Mouse (Mus musculus) heart, adult 2 months (tissue): ENCODE data around the gene Sec61a1. TPM values are rescaled to one million over a fixed set of nuclear protein-coding genes. Genes with fewer than 3 reads are reported as not detected.

Source experiments
- DNase-seq, 2 experiments: peaks; one replicate each; pipeline ENCODE4 v3.0.0; 2021
- H3K27ac ChIP-seq: fragments of 200-600 bp; 2 replicates; pipeline ENCODE4 v1.8.1; 2022
- H3K27me3 ChIP-seq: fragments of 200-500 bp; 2 replicates; pipeline ENCODE4 v1.6.1; 2012; ENCODE audit warnings: mild to moderate bottlenecking, low read length, inconsistent platforms, mixed read lengths; ENCODE audit not compliant: control insufficient read depth, insufficient read depth
- H3K36me3 ChIP-seq: fragments of 200-500 bp; 2 replicates; pipeline ENCODE4 v1.6.1; 2012; ENCODE audit warnings: low read length, inconsistent platforms; ENCODE audit not compliant: control insufficient read depth, insufficient read depth
- H3K4me1 ChIP-seq: fragments of 200-500 bp; 2 replicates; pipeline ENCODE4 v1.6.1; 2011; ENCODE audit warnings: low read length; ENCODE audit not compliant: control insufficient read depth, insufficient read depth
- H3K4me3 ChIP-seq: fragments of 200-600 bp; 2 replicates; pipeline ENCODE4 v1.8.1; 2022
- H3K79me2 ChIP-seq: fragments of 200-500 bp; replicated peaks from 2 replicates; pipeline ENCODE4 v1.6.1; 2012; ENCODE audit warnings: mild to moderate bottlenecking, inconsistent platforms, low read length, moderate library complexity, mixed read lengths; ENCODE audit not compliant: control insufficient read depth, insufficient read depth
- H3K9ac ChIP-seq: fragments of 200-500 bp; 2 replicates; pipeline ENCODE4 v1.6.1; 2012; ENCODE audit warnings: low read depth, mild to moderate bottlenecking, control low read depth, inconsistent platforms, low read length, mixed read lengths
- CTCF ChIP-seq: fragments of 200-600 bp; IDR thresholded peaks from 2 replicates; pipeline ENCODE4 v1.8.1; 2022; ENCODE audit warnings: antibody characterized with exemption, mild to moderate bottlenecking, moderate library complexity
- EP300 ChIP-seq: fragments of 200-500 bp; IDR thresholded peaks from 2 replicates; pipeline ENCODE4 v1.6.1; 2011; ENCODE audit warnings: low read depth, low read length, control low read depth; ENCODE audit not compliant: insufficient read depth
- POLR2A ChIP-seq: fragments of 200-500 bp; IDR thresholded peaks from 2 replicates; pipeline ENCODE4 v1.6.1; 2011; ENCODE audit warnings: mild to moderate bottlenecking, low read depth, low read length, control low read depth; ENCODE audit not compliant: insufficient read depth
- WGBS: fragments of 180-500 bp; shearing (Covaris S2); methylation state at CpG from one replicate; pipeline ENCODE4 v1.1.7; 2018; 5-methylcytosine and 5-hydroxymethylcytosine counted together
- intact Hi-C: fragments of 180-260 bp; cut with DNase I; formaldehyde crosslinking; loops from one replicate; pipeline ENCODE4 v1.15.1; 2025
- polyA plus RNA-seq: library from polyadenylated mRNA; depleted of rRNA; stranded (reverse); fragments of >200 nt; gene quantifications from 2 replicates; pipeline ENCODE4 v1.2.3, GENCODE M21; 2012
- total RNA-seq, 2 experiments: library from RNA; stranded (reverse); gene quantifications; 2 replicates each; pipeline ENCODE4 v1.2.3; 2021

The Sec61a1 gene
- total and polyA plus RNA-seq, 3 experiments, result 40.4 to 63.0 (median 44.5) TPM

DNA sequence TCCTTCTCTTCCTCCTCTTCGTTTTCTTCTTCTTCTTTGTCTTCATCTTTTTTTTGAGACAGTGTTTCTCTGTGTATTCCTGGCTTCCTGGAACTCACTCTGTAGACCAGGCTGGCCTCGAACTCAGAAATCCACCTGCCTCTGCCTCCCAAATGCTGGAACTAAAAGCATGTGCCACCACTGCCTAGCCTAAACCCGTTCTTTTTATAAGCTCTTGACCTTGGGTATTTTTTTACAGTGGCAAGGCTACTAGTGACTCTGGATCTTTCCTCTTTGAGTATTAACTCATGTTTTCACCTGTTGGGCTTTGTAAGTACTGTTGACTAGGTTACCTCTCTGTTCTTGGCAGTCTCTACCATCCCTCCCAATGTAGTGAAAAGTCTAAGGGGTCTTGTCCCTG is 4.3 kb upstream of the Sec61a1 start:
- Histone ChIP-seq H3K27me3 (no peaks in the 10 kb centered on the region), H3K9ac (no peak overlapping the region), H3K4me1 (no peaks in the 10 kb centered on the region; the same call in 1 of the 2 replicates), H3K27ac (no peak overlapping the region), H3K79me2 (no peaks in the 10 kb centered on the region), H3K36me3 (no peaks in the 10 kb centered on the region), H3K4me3 (no peak overlapping the region)
- intact Hi-C loops, result no loop called here
- no peak for TF ChIP-seq POLR2A
- TF ChIP-seq CTCF, result no peak
- no peak for TF ChIP-seq EP300
- no peak for DNase-seq
- WGBS, result 57% methylated on average over 3 of the region's 3 CpGs

DNA sequence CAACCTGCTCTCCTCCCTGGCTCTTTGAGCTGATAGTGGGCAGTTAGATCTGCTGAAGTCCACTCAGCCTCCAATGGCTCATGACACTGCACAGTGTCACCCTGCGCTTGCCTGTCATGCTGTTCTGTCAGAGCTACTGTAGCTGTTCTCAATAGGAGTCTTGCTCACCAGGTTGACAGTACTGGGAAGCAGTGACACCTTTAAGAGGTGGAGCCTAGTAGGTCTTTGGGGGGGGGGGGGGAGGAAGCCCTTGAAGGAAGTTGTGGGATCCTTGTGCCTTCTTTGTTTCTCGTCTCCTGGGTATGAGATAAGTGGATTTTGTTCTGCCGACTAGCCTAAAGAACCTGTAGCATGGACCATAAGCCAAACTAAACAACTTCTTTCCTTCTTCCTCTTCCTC is 3.9 kb upstream of the Sec61a1 start:
- 35% methylated on average over 3 of the region's 3 CpGs for WGBS
- Histone ChIP-seq H3K27me3 (no peaks in the 10 kb centered on the region), H3K4me3 (no peak overlapping the region), H3K9ac (no peak overlapping the region), H3K36me3 (no peaks in the 10 kb centered on the region), H3K79me2 (no peaks in the 10 kb centered on the region), H3K4me1 (no peaks in the 10 kb centered on the region; the same call in 1 of the 2 replicates), H3K27ac (no peak overlapping the region)
- TF ChIP-seq EP300 (no peak), CTCF (no peak), POLR2A (no peak)
- intact Hi-C loops, result no loop called here
- DNase-seq, result no peak

DNA sequence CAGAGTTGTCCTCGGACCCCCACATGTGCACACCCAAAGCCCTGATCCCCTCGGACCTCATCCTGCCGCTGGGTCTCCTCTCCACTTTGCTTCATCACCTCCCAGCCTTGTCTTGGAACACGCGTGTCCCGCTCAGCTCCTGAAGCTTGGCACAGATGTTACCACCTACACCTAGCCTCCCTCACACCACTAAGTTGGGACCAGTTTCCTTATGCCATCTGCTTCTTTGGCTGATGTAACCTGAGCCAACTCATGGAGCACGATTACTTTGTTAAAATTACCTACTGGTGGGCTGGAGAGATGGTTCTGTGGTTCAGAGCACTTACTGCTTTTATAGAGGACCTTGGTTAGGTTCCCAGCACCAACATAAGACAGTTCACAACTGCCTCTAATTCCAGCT is 3.1 kb upstream of the Sec61a1 start:
- no peak overlapping the region for H3K27ac ChIP-seq
- H3K9ac ChIP-seq, result no peak overlapping the region
- no peaks in the 10 kb centered on the region for H3K27me3 ChIP-seq
- peaks cover 1% of the 10 kb centered on the region for H3K4me1 ChIP-seq
- H3K4me3 ChIP-seq, result no peak overlapping the region
- WGBS, result 85% methylated on average over 7 of the region's 7 CpGs
- no peaks in the 10 kb centered on the region; the same call in 1 of the 2 replicates for H3K36me3 ChIP-seq
- intact Hi-C loops, result no loop called here
- DNase-seq, result no peak
- TF ChIP-seq POLR2A (no peak), CTCF (no peak), EP300 (no peak)
- H3K79me2 ChIP-seq, result no peaks in the 10 kb centered on the region

DNA sequence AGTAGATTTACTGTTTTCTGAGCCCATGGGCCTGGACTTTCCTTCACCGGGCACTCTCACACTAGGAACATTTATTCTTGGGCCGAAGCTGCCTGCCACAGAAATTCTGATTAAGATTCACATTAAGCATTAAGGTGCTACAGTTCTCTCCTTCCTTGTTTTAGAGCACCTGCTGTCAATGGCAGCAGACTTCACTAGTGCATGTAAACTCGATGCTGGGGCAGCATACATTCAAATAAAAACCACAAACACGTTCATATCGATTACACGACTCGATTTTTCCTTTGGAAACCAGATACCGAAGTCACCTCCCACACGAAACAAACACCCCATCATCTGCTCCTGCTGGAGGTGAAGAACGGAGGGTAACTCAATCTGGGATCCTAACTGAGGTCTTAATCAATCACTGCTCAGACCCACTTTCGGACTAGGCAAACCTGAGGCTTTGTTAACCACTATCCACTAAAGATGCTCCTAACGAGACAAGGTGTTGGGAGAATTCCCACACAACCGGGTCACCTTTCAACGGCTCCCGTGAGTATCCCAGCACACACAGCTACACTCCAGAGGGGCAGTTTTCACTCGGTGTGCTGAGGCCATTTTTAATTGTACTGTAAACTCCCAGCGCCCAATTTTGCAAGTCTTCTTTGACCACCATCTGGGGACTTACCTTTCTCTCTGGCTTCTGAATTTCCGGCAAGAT is 853 bp downstream of the Sec61a1 start:
- TF ChIP-seq CTCF (no peak), POLR2A (no peak), EP300 (no peak)
- Histone ChIP-seq H3K79me2 (peaks cover 2% of the 10 kb centered on the region; the same call in 1 of the 2 replicates), H3K9ac (peak overlapping the region; percentile 75), H3K27ac (peak overlapping the region; percentile 97), H3K36me3 (peaks cover 2% of the 10 kb centered on the region; the same call in 1 of the 2 replicates), H3K27me3 (no peaks in the 10 kb centered on the region), H3K4me3 (peak overlapping the region; percentile 93), H3K4me1 (peaks cover 3% of the 10 kb centered on the region)
- intact Hi-C loops, result loop anchor here (5.0 kb wide), 1 partner anchor 51 kb away; the partner anchor contains the start of gene Ruvbl1
- DNase-seq, result no peak
- WGBS, result 7% methylated on average over 18 of the region's 18 CpGs

DNA sequence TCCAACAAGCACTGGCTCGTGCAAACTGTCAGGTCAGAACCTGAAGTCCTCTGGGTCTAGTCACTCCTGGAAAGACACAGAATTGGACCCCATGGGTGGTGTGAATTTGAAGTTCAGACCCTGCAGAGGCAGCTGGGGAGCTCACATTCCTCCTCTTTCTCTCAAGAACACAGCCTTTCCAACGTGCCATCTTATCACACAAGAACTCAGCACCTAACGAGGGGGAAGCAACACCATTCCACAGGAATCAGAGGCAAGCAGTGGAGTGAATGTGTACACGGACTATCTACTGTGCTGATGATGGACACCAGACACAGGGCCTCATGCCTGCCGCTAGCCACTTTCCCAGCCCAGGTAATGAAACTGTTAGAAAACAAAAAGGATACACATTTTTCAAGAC is 2.0 kb downstream of the Sec61a1 start:
- H3K27ac ChIP-seq, result no peak overlapping the region
- intact Hi-C loops, result loop anchor here (5.0 kb wide), 1 partner anchor 49 kb away; the partner anchor contains the start of gene Ruvbl1
- H3K27me3 ChIP-seq, result no peaks in the 10 kb centered on the region

DNA sequence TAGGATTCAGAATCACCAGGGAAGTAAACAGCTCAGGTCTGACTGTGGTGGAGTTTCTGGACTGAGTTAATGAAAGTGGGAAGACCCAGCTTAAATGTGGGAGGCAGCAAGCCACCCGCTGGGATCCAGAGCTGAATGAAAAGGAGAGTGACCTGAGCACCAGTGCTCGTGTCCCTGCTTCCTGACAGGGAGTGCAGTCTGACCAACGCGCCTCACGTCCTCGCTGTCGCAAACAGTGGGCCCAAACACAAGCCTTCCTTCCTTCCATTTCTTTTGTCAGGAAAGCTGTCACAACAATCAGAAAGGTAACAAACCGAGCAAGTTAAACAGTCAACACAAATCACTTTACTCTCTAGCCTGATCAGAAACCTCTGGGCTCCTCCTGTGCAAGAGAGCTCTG is 2.7 kb downstream of the Sec61a1 start:
- no peaks in the 10 kb centered on the region for H3K27me3 ChIP-seq
- H3K4me1 ChIP-seq, result peaks cover 3% of the 10 kb centered on the region
- 52% methylated on average over 8 of the region's 8 CpGs for WGBS
- no peak for TF ChIP-seq CTCF
- TF ChIP-seq EP300, result no peak
- TF ChIP-seq POLR2A, result no peak
- peaks cover 2% of the 10 kb centered on the region; the same call in 1 of the 2 replicates for H3K79me2 ChIP-seq
- intact Hi-C loops, result loop anchor here (5.0 kb wide), 1 partner anchor 49 kb away; the partner anchor contains the start of gene Ruvbl1
- H3K36me3 ChIP-seq, result peaks cover 2% of the 10 kb centered on the region
- H3K4me3 ChIP-seq, result no peak overlapping the region
- no peak overlapping the region for H3K9ac ChIP-seq
- H3K27ac ChIP-seq, result no peak overlapping the region
- DNase-seq, result no peak

More for the DNA sequence above, 2.0 kb downstream of the Sec61a1 start:
- H3K36me3 ChIP-seq, result peaks cover 2% of the 10 kb centered on the region; the same call in 1 of the 2 replicates
- H3K79me2 ChIP-seq, result peaks cover 2% of the 10 kb centered on the region; the same call in 1 of the 2 replicates
- no peak overlapping the region; the same call in 1 of the 2 replicates for H3K4me3 ChIP-seq
- 28% methylated on average over 5 of the region's 5 CpGs for WGBS
- H3K9ac ChIP-seq, result no peak overlapping the region
- H3K4me1 ChIP-seq, result peaks cover 3% of the 10 kb centered on the region
- TF ChIP-seq EP300 (no peak), CTCF (no peak), POLR2A (no peak)
- no peak for DNase-seq
